Mouse (Mus musculus) stomach, adult 2 months (tissue): ENCODE measurements around the gene Eif5a2. TPM values are rescaled to one million over a fixed set of nuclear protein-coding genes. Genes with fewer than 3 reads are reported as not detected.

ENCODE experiments used
- polyA plus RNA-seq: library from polyadenylated mRNA; depleted of rRNA; stranded (reverse); fragments of >200 nt; gene quantifications from 2 replicates; pipeline ENCODE4 v1.2.3, GENCODE M21; 2012; rRNA removed

Gene Eif5a2
- polyA plus RNA-seq = 0.08 and 0.10 TPM in 2 replicates

DNA sequence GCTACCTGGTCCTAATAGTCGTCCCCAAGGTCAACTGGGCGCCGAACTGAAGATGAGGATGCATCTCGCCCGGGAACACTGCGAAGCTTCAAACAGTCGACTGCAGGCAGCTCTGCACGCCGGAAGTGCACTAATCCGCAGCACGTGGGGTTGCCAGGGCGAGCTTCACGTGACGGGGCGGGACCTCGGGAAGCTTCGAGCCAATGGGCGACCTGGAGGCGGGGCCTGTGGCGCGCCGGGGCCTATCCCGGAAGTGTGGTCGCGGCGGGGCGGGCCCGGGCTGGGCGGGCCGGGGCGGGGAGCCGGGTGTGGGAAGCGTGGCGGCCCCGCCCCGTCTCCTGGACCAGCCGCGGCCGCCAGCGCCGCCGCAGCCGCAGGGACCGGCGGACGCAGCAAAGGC, at the start of gene Eif5a2:
Eif5a2 (plus strand) TSS at position 283 of the 400 bp plus-strand sequence.

DNA sequence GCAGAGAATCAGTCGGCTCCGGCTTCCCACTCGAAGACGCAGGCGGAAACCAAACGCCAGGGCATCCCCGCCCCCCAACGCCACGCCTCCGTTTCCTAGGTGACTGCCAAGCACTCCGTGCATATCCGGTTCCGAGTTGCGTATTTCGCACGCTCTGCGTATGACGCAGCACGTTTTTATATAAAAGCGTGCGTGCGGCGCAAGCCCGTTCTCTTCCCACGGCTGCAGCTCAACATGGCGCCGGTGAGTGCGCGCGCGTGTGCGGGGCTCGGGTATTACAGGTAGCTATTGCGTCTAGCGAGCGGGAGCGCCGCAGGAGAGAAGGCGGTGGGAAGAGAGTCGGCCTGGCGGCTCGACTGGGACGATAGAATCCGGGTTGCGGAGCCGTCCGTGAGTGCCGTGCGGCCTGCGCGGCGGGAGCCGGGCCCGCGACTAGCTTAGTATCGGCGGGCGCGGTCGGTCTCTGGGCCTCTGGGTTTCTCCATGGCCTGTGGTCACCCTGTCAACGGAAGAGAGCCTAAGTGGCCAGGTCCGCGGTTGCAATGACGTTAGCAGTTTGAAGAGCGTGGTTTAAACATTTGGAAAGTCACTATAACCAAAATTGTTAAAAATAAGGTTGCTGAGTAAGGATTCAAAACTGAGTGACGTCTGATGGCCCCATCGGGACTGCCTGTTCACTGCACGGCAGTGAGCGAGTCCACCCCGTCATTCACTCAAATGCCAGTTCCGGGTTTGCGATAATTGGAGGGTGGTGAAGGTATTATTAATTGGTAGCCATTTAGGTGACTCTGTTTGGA, 24.4 kb downstream of the Eif5a2 start, which contains the start of gene Rpl22l1:
Rpl22l1 (plus strand) TSS at position 136 of the 797 bp plus-strand sequence.

Other genes starting within 250 kb of the Eif5a2 start
- gene Slc2a2, start 83.4 kb upstream of the Eif5a2 start, polyA plus RNA-seq = 0.04 TPM in 1 of 2 replicates, not detected in the other
- gene Rpl22l1, start 24.2 kb downstream of the Eif5a2 start, polyA plus RNA-seq = 0.51 and 0.78 TPM in 2 replicates
- not detected in 2 replicates for gene Gm1527, start 111.3 kb downstream of the Eif5a2 start, polyA plus RNA-seq